Mouse (Mus musculus) embryonic facial prominence, embryonic 14.5 days (tissue): ENCODE data around the gene Afdn. TPM values are rescaled to one million over a fixed set of nuclear protein-coding genes. Genes with fewer than 3 reads are reported as not detected.
A peak's percentile ranks its signal among the peaks of the same experiment; 100 is the strongest.

ENCODE experiments used
- ATAC-seq: fragments of 200-750 bp; cut with Nextera tagmentation; 2 replicates; pipeline ENCODE4 v1.8.0; 2017; ENCODE audit warnings: low read depth, moderate number of reproducible peaks, moderate TSS enrichment
- DNase-seq: peaks from one replicate; pipeline ENCODE4 v3.0.0-alpha.2; 2015; ENCODE audit warnings: low spot score
- H3K27ac ChIP-seq: fragments of 300-500 bp; sonication (generic); replicated peaks from 2 replicates; pipeline ENCODE4 v1.5.1; 2014; ENCODE audit warnings: low read depth, mild to moderate bottlenecking, low read length, moderate library complexity
- H3K27me3 ChIP-seq: fragments of 300-500 bp; sonication (generic); replicated peaks from 2 replicates; pipeline ENCODE4 v1.6.1; 2014; ENCODE audit warnings: low read length; ENCODE audit not compliant: control insufficient read depth, insufficient read depth
- H3K36me3 ChIP-seq: fragments of 300-500 bp; sonication (generic); 2 replicates; pipeline ENCODE4 v1.6.1; 2014; ENCODE audit warnings: low read length, mixed read lengths; ENCODE audit not compliant: control insufficient read depth, insufficient read depth
- H3K4me1 ChIP-seq: fragments of 300-500 bp; sonication (generic); 2 replicates; pipeline ENCODE4 v1.6.1; 2014; ENCODE audit warnings: antibody characterized with exemption, low read length; ENCODE audit not compliant: control insufficient read depth, insufficient read depth
- H3K4me2 ChIP-seq: fragments of 300-500 bp; sonication (generic); 2 replicates; pipeline ENCODE4 v1.6.1; 2014; ENCODE audit warnings: low read depth, mild to moderate bottlenecking, low read length, moderate library complexity, mixed read lengths
- H3K4me3 ChIP-seq: fragments of 300-500 bp; sonication (generic); 2 replicates; pipeline ENCODE4 v1.5.1; 2014; ENCODE audit warnings: low read depth, mild to moderate bottlenecking, low read length
- H3K9ac ChIP-seq: fragments of 300-500 bp; sonication (generic); 2 replicates; pipeline ENCODE4 v1.6.1; 2014; ENCODE audit warnings: low read depth, mild to moderate bottlenecking, low read length, moderate library complexity, mixed read lengths
- H3K9me3 ChIP-seq: fragments of 300-500 bp; sonication (generic); 2 replicates; pipeline ENCODE4 v1.6.1; 2016; ENCODE audit warnings: low read length; ENCODE audit not compliant: control insufficient read depth
- WGBS: fragments of 180-500 bp; shearing (Covaris S2); extraction: QIAGEN DNeasy Blood & Tissue Kit; methylation state at CpG from one replicate; pipeline ENCODE4 v1.1.7; 2014; 5-methylcytosine and 5-hydroxymethylcytosine counted together
- polyA plus RNA-seq: library from polyadenylated mRNA; unstranded; fragments of >200 nt; fragmentation: Nextera tagmentation; extraction: Ambion mirVana; gene quantifications from 2 replicates; pipeline ENCODE4 v1.2.1, GENCODE M21; 2014

The Afdn gene
- polyA plus RNA-seq, 1 experiment from 2014 or later: 69.3 TPM

DNA sequence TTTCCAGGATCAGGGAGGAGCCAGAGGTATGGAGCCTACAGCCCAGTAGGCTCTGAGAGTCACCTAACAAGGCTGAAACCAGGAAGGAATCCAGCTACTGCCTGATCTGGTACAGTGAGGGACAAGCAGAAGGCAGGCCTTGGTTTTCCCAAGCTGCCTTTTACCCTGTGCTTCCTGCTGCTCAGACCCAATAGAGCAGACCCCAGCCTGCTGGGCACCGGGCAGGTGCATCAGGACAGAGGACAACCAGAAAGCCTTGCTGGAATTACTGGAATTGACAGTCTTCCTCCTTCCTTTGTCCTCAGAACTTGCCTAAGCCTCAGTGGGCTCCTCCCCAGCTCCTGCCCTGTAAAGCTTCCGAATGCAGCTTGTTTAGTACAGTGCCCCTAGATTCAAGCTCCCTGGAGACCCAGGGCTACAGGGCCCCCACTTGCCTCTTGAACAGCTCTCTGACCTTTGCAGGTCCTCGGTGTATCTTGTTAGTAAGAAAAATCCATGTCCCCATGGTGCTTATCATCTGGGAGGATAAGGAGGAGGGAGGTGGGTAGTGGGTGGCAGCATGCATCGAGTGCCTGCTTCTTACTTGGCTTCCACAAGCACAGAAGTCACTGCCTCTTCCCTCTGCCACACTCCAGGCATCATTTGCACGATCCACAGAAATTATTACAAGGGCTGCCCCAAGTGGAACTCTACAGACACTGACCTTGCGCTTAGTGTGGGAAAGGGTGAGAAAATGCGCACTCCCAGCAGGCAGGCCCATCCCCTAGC, 17.2 kb upstream of the Afdn start:
- Histone ChIP-seq H3K36me3 (no peaks in the 10 kb centered on the region), H3K27me3 (no peaks in the 10 kb centered on the region), H3K4me2 (no peak overlapping the region), H3K4me3 (no peak overlapping the region), H3K4me1 (peaks cover 6% of the 10 kb centered on the region), H3K9me3 (no peaks in the 10 kb centered on the region), H3K9ac (no peak overlapping the region), H3K27ac (peak overlapping the region; percentile 44)
- ATAC-seq (no peak), DNase-seq (no peak)
- WGBS: 51% methylated on average over 7 of the region's 7 CpGs

DNA sequence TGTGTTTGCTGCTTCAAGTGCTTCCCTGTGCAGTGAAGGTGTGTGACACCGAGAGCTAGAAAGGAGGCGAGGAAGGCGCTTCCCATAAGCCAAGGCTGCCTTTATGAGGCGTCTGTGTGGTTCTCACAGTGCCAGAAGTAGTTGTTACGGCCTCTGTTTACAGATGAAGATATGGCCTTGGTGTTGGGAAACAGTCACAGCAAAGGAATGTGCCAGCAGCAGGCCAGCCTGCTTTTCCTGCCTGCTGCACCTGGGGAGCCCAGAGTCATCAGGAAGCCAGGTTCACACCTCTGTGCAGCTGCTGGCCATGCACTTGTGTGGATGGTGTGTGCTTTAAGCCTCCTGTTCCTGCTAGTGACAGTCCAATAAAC, 16.6 kb upstream of the Afdn start:
- Histone ChIP-seq H3K9me3 (no peaks in the 10 kb centered on the region), H3K4me1 (peaks cover 6% of the 10 kb centered on the region), H3K27ac (peak overlapping the region; percentile 44; the same call in 1 of the 2 replicates), H3K9ac (no peak overlapping the region), H3K27me3 (no peaks in the 10 kb centered on the region), H3K4me3 (no peak overlapping the region), H3K36me3 (no peaks in the 10 kb centered on the region), H3K4me2 (no peak overlapping the region)
- peak; percentile 37 for ATAC-seq
- DNase-seq: peak; percentile 44
- 37% methylated on average over 5 of the region's 5 CpGs for WGBS

DNA sequence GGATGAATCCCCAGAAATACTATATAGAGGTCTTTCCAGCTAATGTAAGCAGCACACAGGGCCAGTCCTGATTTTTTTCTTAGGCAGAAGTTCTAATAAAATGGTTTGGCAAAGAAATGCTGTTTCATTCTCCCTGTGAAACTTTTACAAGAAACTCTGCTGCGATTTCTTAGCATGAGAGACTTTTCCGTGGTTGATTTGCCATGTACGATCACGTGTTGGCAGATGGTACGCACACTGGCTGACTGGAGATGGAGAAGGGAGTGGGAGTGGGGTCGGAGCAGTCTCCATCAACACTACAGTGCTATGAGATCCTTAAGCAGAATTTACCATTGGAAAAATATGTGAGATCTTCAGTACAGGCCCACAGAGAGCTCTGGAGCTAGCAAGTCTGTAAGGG, 16.1 kb upstream of the Afdn start:
- ATAC-seq (no peak), DNase-seq (no peak)
- Histone ChIP-seq H3K4me1 (peaks cover 6% of the 10 kb centered on the region), H3K4me2 (no peak overlapping the region), H3K27ac (no peak overlapping the region; the same call in 1 of the 2 replicates), H3K27me3 (no peaks in the 10 kb centered on the region), H3K9ac (no peak overlapping the region), H3K4me3 (no peak overlapping the region), H3K36me3 (no peaks in the 10 kb centered on the region), H3K9me3 (no peaks in the 10 kb centered on the region)
- WGBS: 77% methylated on average over 6 of the region's 6 CpGs

DNA sequence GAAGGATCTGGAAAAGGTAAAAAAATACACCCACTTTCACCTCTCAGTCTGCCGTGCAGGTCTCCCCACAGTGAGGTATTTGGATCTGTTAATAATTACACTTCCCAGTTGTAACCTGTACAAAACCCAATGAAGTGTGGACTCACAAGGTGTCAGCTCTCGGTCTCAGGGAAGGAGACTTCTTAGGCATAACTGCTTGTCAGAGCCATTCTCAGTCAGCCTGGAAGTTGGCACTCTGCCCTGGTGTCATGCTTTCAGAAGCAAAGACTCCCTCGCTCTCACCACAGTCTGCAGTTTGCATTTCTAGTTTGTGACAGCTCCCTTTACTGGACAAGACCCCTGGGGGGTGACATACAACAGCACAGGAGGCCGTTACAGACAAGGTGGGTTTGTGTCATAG, 15.5 kb upstream of the Afdn start:
- Histone ChIP-seq H3K27me3 (no peaks in the 10 kb centered on the region), H3K36me3 (no peaks in the 10 kb centered on the region), H3K4me2 (no peak overlapping the region), H3K4me1 (peaks cover 6% of the 10 kb centered on the region), H3K4me3 (no peak overlapping the region), H3K9ac (no peak overlapping the region), H3K9me3 (no peaks in the 10 kb centered on the region), H3K27ac (no peak overlapping the region)
- DNase-seq: peak; percentile 78
- ATAC-seq: no peak
- 37% methylated on average over 4 of the region's 4 CpGs for WGBS

DNA sequence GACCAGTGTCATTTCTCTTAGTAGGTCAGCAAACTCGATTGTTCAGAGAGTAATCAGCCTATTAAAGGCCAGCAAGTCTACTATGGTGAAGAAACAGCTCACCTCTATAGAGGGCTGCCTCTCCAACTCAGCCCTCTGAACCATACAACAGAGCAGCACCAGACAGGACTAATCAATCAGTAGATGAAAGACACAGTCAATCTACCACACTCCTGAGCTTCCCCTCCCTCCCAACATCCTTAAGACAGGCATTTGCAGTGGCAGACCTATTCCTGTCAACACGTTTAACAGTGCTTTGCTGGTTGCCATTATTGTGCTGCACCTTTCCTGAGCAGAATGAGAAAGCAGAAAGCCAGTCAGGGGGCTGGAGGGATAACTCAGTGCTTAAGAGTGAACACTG, 15.0 kb upstream of the Afdn start:
- Histone ChIP-seq H3K4me3 (no peak overlapping the region), H3K9ac (no peak overlapping the region), H3K36me3 (no peaks in the 10 kb centered on the region), H3K4me2 (no peak overlapping the region), H3K27me3 (no peaks in the 10 kb centered on the region), H3K9me3 (no peaks in the 10 kb centered on the region), H3K4me1 (peaks cover 6% of the 10 kb centered on the region), H3K27ac (no peak overlapping the region)
- WGBS: 69% methylated on average over 2 of the region's 2 CpGs
- no peak for DNase-seq
- ATAC-seq: no peak

DNA sequence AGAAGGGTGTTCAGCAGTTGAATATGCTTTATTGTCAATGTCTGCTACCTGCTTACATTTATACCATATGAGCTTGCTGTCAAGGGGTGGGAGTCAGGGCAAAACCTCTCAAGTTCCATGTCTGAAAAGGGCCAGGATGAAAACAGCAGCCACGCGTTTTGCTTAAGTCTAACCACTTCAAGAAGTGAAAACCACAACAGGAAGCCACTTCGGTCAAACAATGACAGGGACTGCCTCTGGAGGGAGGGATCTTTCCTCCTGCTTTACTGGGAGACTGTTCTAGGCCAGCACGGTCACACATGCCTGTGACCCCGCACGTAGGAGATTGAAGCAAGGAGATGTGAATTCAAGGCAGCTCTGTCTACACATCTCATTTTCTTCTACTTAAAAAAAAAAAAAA, 14.0 kb upstream of the Afdn start:
- no peak for ATAC-seq
- Histone ChIP-seq H3K4me2 (no peak overlapping the region), H3K4me3 (no peak overlapping the region), H3K4me1 (no peaks in the 10 kb centered on the region), H3K27me3 (no peaks in the 10 kb centered on the region), H3K36me3 (no peaks in the 10 kb centered on the region), H3K27ac (no peak overlapping the region), H3K9me3 (no peaks in the 10 kb centered on the region), H3K9ac (no peak overlapping the region)
- DNase-seq: no peak
- 47% methylated on average over 6 of the region's 6 CpGs for WGBS

DNA sequence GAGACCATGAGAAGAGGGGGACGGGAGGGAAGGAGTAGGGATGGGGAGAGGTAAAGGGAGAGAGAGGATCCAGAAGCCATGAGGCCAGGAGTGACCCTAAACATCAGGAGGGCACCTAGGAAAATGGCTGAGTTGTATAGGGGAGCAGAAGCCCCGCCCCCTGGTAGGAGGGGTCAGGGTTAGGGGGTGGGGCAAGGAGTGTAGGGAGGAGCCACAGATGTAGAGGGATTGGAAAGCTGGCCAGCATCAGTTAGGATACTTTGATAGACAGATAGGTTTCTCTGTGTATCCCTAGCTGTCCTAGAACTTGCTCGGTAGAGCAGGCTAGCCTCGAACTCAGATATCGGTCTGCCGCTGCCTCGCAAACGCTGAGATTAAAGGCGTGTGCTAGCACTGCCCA, 12.7 kb upstream of the Afdn start:
- H3K36me3 ChIP-seq: no peaks in the 10 kb centered on the region
- no peak overlapping the region for H3K4me2 ChIP-seq
- no peaks in the 10 kb centered on the region for H3K9me3 ChIP-seq
- no peak for DNase-seq
- no peak overlapping the region for H3K9ac ChIP-seq
- WGBS: 89% methylated on average over 9 of the region's 9 CpGs
- H3K27me3 ChIP-seq: no peaks in the 10 kb centered on the region
- H3K4me1 ChIP-seq: no peaks in the 10 kb centered on the region
- no peak overlapping the region for H3K4me3 ChIP-seq
- no peak overlapping the region for H3K27ac ChIP-seq
- no peak for ATAC-seq

DNA sequence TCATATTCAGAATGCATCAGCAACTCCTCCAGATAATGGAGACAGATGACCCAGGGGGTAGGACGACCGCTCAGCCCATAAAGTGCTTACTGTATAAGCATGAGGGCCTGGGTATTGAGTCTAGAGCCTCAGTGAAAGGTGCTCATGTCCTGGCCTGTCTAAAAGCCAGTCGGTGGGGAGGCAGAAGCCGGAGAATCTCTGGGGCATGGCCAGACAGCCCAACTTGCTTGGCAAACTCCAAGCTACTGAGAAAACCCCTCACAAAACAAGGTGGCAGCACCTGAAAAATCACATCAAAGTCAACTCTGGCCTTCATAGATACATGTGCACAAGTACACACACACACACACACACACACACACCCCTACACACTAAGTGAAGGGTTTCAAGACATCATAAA, 11.3 kb upstream of the Afdn start:
- DNase-seq: no peak
- ATAC-seq: no peak
- H3K4me1 ChIP-seq: no peaks in the 10 kb centered on the region
- no peak overlapping the region for H3K9ac ChIP-seq
- H3K4me3 ChIP-seq: no peak overlapping the region
- no peaks in the 10 kb centered on the region for H3K9me3 ChIP-seq
- no peak overlapping the region for H3K4me2 ChIP-seq
- H3K36me3 ChIP-seq: no peaks in the 10 kb centered on the region
- H3K27me3 ChIP-seq: no peaks in the 10 kb centered on the region
- no peak overlapping the region for H3K27ac ChIP-seq
- 84% methylated on average over 4 of the region's 4 CpGs for WGBS

DNA sequence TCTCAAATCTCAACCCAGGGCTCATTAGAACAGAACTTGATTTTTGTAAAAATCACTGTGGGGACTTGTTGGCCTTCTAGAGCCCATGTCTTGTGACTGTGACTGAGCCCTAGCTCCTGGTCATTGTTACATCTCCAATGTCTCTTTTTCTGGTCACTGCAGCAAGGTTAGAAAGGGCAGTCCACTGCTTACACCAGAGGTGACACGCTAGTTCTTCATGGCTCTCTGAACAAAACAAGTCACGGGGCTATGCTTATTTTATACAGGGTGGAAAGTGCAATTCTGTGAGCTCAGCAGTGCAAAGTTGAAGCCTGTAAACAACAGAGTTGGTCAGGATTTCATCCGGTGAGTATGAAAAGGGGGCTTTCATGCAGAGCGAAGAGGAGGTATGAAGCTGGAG, 6.4 kb upstream of the Afdn start:
- Histone ChIP-seq H3K9ac (no peak overlapping the region), H3K36me3 (no peaks in the 10 kb centered on the region), H3K4me2 (no peak overlapping the region), H3K9me3 (no peaks in the 10 kb centered on the region), H3K4me3 (no peak overlapping the region), H3K27me3 (no peaks in the 10 kb centered on the region), H3K4me1 (no peaks in the 10 kb centered on the region), H3K27ac (no peak overlapping the region)
- DNase-seq (no peak), ATAC-seq (no peak)
- WGBS: 77% methylated on average over 4 of the region's 4 CpGs
